Mouse (Mus musculus): Measurements from ENCODE around the gene Ascc2.

- TF ChIP-seq MAFK (IDR thresholded peaks at IDR 0.05; ENCODE audit: insufficient read depth, low read depth, low read length): no peak
- TF ChIP-seq HCFC1 (IDR thresholded peaks at IDR 0.05; ENCODE audit: borderline replicate concordance, insufficient read depth, low read length): peak; percentile 97
- TF ChIP-seq ZNF384 (IDR thresholded peaks at IDR 0.05; ENCODE audit: low read depth, low read length): no peak
Measured at GRCm38 (mm10) chr11:4704072-4704964, 66.8 kb downstream of the Ascc2 start, which contains the start of the genes Uqcr10 and Zmat5.
